Mouse (Mus musculus) lung, embryonic 16.5 days (tissue): ENCODE results near the gene Etv2. TPM values are rescaled to one million over a fixed set of nuclear protein-coding genes. Genes with fewer than 3 reads are reported as not detected.

Experiments
- ATAC-seq: fragments of 200-750 bp; cut with Nextera tagmentation; 2 replicates; pipeline ENCODE4 v1.8.0; 2017; ENCODE audit warnings: low read depth, mild to moderate bottlenecking, moderate library complexity
- H3K27ac ChIP-seq: fragments of 300-500 bp; sonication (generic); 2 replicates; pipeline ENCODE4 v1.5.1; 2014; ENCODE audit warnings: mild to moderate bottlenecking, control low read depth, low read length
- H3K27me3 ChIP-seq: fragments of 300-500 bp; sonication (generic); 2 replicates; pipeline ENCODE4 v1.6.1; 2014; ENCODE audit warnings: low read depth, low read length, mixed read lengths; ENCODE audit not compliant: control insufficient read depth, insufficient read depth
- H3K36me3 ChIP-seq: fragments of 300-500 bp; sonication (generic); 2 replicates; pipeline ENCODE4 v1.6.1; 2014; ENCODE audit warnings: low read length; ENCODE audit not compliant: control insufficient read depth, insufficient read depth
- H3K4me1 ChIP-seq: fragments of 300-500 bp; sonication (generic); replicated peaks from 2 replicates; pipeline ENCODE4 v1.6.1; 2014; ENCODE audit warnings: low read length, mixed read lengths; ENCODE audit not compliant: control insufficient read depth, insufficient read depth
- H3K4me2 ChIP-seq: fragments of 300-500 bp; sonication (generic); 2 replicates; pipeline ENCODE4 v1.6.1; 2014; ENCODE audit warnings: low read depth, low read length, control low read depth
- H3K4me3 ChIP-seq: fragments of 300-500 bp; sonication (generic); 2 replicates; pipeline ENCODE4 v1.5.1; 2014; ENCODE audit warnings: mild to moderate bottlenecking, low read length, control low read depth
- H3K9ac ChIP-seq: fragments of 300-500 bp; sonication (generic); 2 replicates; pipeline ENCODE4 v1.6.1; 2014; ENCODE audit warnings: low read length, control low read depth
- H3K9me3 ChIP-seq: fragments of 300-500 bp; sonication (generic); 2 replicates; pipeline ENCODE4 v1.6.1; 2016; ENCODE audit warnings: low read length; ENCODE audit not compliant: control insufficient read depth
- WGBS: fragments of 180-500 bp; shearing (Covaris S2); extraction: QIAGEN DNeasy Blood & Tissue Kit; methylation state at CpG from one replicate; pipeline ENCODE4 v1.1.7; 2014; 5-methylcytosine and 5-hydroxymethylcytosine counted together
- polyA plus RNA-seq: library from polyadenylated mRNA; unstranded; fragments of >200 nt; fragmentation: Nextera tagmentation; extraction: Ambion mirVana; gene quantifications from 2 replicates; pipeline ENCODE4 v1.2.1, GENCODE M21; 2015

The Etv2 gene
- polyA plus RNA-seq, 1 experiment from 2014 or later = not detected

GRCm38 (mm10) chr7:30649591-30650540 lies 14.2 kb upstream of the Etv2 start, which contains the start of gene Rbm42:
Rbm42 (minus strand) TSS chr7:30650317.
- H3K9ac ChIP-seq = peak within 1 kb of the TSS; percentile 89
- ATAC-seq = peak; percentile 100
- H3K4me1 ChIP-seq = peaks cover 5% of the 10 kb centered on the region; the same call in 1 of the 2 replicates
- peak within 1 kb of the TSS; percentile 68 for H3K4me2 ChIP-seq
- 1% methylated on average over 59 of the region's 59 CpGs for WGBS
- H3K9me3 ChIP-seq = no peaks in the 10 kb centered on the region
- peaks cover 29% of the 10 kb centered on the region for H3K36me3 ChIP-seq
- peak within 1 kb of the TSS; percentile 83 for H3K4me3 ChIP-seq
- H3K27me3 ChIP-seq = no peaks in the 10 kb centered on the region
- H3K27ac ChIP-seq = peak within 1 kb of the TSS; percentile 50

- Histone ChIP-seq H3K27ac (no peak overlapping the region), H3K4me2 (no peak overlapping the region), H3K4me1 (no peaks in the 10 kb centered on the region; the same call in 1 of the 2 replicates), H3K9me3 (no peaks in the 10 kb centered on the region), H3K27me3 (peaks cover 27% of the 10 kb centered on the region), H3K36me3 (peaks cover 25% of the 10 kb centered on the region), H3K9ac (no peak overlapping the region), H3K4me3 (no peak overlapping the region)
- WGBS = 8% methylated on average over 4 of the region's 4 CpGs
- ATAC-seq = no peak
Measured at GRCm38 (mm10) chr7:30639083-30639482, 3.4 kb upstream of the Etv2 start.

DNA sequence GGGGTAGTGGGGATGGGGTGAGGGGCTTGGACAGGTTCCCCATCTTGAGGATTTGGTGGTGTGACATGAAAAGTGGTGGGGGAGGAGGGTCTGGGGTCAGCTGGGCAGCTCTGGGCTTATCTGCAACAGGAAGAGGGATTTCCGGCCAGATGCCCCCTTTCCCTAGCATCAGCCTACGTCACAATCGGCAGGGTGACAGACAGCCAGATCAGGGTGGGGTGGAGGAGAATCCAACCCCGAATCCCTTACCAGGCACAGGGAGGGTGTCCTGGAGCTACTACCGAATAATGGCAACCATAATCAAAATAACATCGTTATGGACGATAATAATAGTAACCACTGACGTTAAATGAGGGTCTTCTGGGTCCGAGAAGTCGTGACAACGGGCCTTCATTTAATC lies 743 bp upstream of the Etv2 start:
- Histone ChIP-seq H3K27me3 (peaks cover 46% of the 10 kb centered on the region), H3K36me3 (peaks cover 8% of the 10 kb centered on the region), H3K9ac (no peak overlapping the region), H3K4me2 (no peak overlapping the region), H3K9me3 (no peaks in the 10 kb centered on the region), H3K4me1 (no peaks in the 10 kb centered on the region; the same call in 1 of the 2 replicates), H3K27ac (no peak overlapping the region), H3K4me3 (no peak overlapping the region)
- ATAC-seq = no peak
- WGBS = 23% methylated on average over 11 of the region's 11 CpGs

GRCm38 (mm10) chr7:30634621-30635020 lies 1.0 kb downstream of the Etv2 start:
- Histone ChIP-seq H3K9ac (no peak overlapping the region), H3K27me3 (peaks cover 48% of the 10 kb centered on the region), H3K36me3 (no peaks in the 10 kb centered on the region), H3K9me3 (no peaks in the 10 kb centered on the region), H3K4me2 (peak overlapping the region; percentile 26), H3K4me3 (peak overlapping the region; percentile 9; the same call in 1 of the 2 replicates), H3K4me1 (no peaks in the 10 kb centered on the region; the same call in 1 of the 2 replicates), H3K27ac (no peak overlapping the region)
- ATAC-seq = peak; percentile 70
- WGBS = under 1% methylated on average over 20 of the region's 20 CpGs

GRCm38 (mm10) chr7:30633762-30634412 lies 1.8 kb downstream of the Etv2 start:
- peaks cover 48% of the 10 kb centered on the region for H3K27me3 ChIP-seq
- peak overlapping the region; percentile 3; the same call in 1 of the 2 replicates for H3K4me3 ChIP-seq
- no peaks in the 10 kb centered on the region for H3K36me3 ChIP-seq
- H3K27ac ChIP-seq = no peak overlapping the region
- no peak for ATAC-seq
- no peaks in the 10 kb centered on the region; the same call in 1 of the 2 replicates for H3K4me1 ChIP-seq
- WGBS = 3% methylated on average over 26 of the region's 27 CpGs
- H3K4me2 ChIP-seq = no peak overlapping the region
- no peaks in the 10 kb centered on the region for H3K9me3 ChIP-seq
- H3K9ac ChIP-seq = no peak overlapping the region

- H3K27me3 ChIP-seq = peaks cover 20% of the 10 kb centered on the region
Measured at GRCm38 (mm10) chr7:30629013-30629412, 6.6 kb downstream of the Etv2 start.

GRCm38 (mm10) chr7:30626647-30627046 lies 9.0 kb downstream of the Etv2 start:
- H3K4me2 ChIP-seq = peak overlapping the region; percentile 62; the same call in 1 of the 2 replicates
- no peak overlapping the region for H3K27ac ChIP-seq
- no peaks in the 10 kb centered on the region for H3K9me3 ChIP-seq
- ATAC-seq = no peak
- H3K9ac ChIP-seq = no peak overlapping the region
- H3K4me3 ChIP-seq = no peak overlapping the region
- H3K36me3 ChIP-seq = peaks cover 25% of the 10 kb centered on the region
- H3K27me3 ChIP-seq = peaks cover 2% of the 10 kb centered on the region; the same call in 1 of the 2 replicates
- 79% methylated on average over 5 of the region's 5 CpGs for WGBS
- peaks cover 9% of the 10 kb centered on the region for H3K4me1 ChIP-seq

More at GRCm38 (mm10) chr7:30629013-30629412, 6.6 kb downstream of the Etv2 start:
- no peak overlapping the region for H3K4me2 ChIP-seq
- H3K4me3 ChIP-seq = no peak overlapping the region
- H3K9me3 ChIP-seq = no peaks in the 10 kb centered on the region
- H3K9ac ChIP-seq = no peak overlapping the region
- peaks cover 3% of the 10 kb centered on the region; the same call in 1 of the 2 replicates for H3K36me3 ChIP-seq
- peaks cover 9% of the 10 kb centered on the region for H3K4me1 ChIP-seq
- ATAC-seq = no peak
- H3K27ac ChIP-seq = no peak overlapping the region

DNA sequence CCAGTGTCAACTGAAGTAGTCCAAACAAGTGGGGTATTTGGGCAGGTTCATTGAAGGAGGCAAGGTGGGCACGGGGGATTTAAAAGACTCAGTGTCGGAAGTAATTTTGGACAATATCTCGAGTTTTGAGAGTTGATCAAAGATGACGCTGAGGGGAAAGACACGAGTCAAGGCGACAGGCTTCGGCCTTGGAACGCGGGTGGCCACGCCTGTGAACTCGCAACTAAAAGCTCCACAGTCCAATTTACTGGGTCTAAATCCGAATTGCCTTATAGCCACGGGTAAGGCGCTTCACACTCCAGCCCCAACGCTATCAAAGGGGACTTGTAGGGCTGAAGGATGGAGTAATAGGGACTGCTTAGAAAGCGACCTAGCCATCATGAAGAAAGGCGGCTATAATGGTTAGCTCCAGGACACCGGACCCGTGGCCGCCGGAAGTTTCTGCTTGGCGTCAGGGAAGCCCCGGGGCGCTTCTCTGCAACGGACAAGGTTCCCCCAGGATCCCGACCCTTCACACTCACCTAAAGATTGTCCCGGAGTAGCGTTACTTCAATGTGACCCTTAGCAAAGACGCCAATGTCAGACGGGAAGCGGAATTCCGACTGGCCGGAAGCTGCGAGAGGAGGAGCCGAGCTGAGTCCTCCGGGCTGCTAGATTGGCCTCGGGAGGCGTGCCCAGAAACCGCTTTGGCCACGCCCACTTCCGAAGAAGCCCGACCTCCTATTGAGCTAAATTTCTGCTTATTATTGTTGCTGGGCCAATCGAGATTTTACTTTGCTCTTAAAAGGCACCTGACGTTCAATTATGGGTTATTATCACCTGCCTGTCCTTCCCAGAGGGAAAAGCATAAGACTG lies 9.9 kb downstream of the Etv2 start, which contains the start of gene Cox6b1:
Gene Cox6b1, minus strand, starts transcription at position 622 of the 855 bp plus-strand sequence.
- Histone ChIP-seq H3K4me3 (peak within 1 kb of the TSS; percentile 79), H3K9me3 (no peaks in the 10 kb centered on the region), H3K4me2 (peak within 1 kb of the TSS; percentile 86), H3K9ac (peak within 1 kb of the TSS; percentile 85), H3K36me3 (peaks cover 25% of the 10 kb centered on the region), H3K27ac (0 out of 2 replicates have a peak within 1 kb of the TSS, but pooled peaks have one; percentile 20), H3K27me3 (no peaks in the 10 kb centered on the region), H3K4me1 (peaks cover 9% of the 10 kb centered on the region)
- ATAC-seq = peak; percentile 96
- WGBS = 1% methylated on average over 44 of the region's 44 CpGs
